Comparison of ENCODE assay signal across 18 mouse cellular contexts in the genomic region with DNA sequence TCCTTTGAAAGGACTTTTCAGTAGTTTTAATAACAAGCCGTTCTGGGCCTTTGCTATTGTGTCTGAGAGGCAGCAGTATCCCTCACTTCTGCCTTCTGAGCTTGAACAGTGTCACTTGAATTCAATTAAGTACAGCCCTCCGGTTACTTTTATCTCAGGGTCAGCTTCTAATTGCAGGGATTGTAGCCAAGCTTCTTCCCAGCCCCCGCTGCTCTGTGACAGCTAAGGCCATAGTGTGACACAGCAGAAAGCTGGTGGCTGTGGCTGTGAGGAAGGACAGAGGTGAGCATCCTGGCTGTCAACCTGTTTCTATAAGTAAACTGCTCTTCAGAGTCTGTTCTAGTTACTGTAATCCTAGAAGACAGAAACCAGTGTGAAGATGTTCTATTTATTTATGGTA.
DNase-seq lines count a peak whose midpoint lies in the region; TF ChIP-seq lines count a peak whose summit lies in the region.
"Had no signal": no experiment of that assay in that cellular context is flagged by ENCODE, and none has a peak within 500 bp of the region (broad histone marks: within the 10 kb centered on the region; RNA-seq: fewer than 3 reads in every experiment).

No protein-coding gene starts in this region.

- no peak overlapping the region for H3K27ac ChIP-seq in kidney, adult 2 months (ENCODE audit: insufficient read depth, low read depth, low read length)
- H3K27ac ChIP-seq: embryonic facial prominence, embryonic 12.5 days; heart, embryonic 10.5 days; layer of hippocampus, adult 2 months; midbrain, embryonic 12.5 days; stomach, postnatal 0 days had no signal

- TF ChIP-seq CTCF in kidney, adult 2 months (conservative IDR thresholded peaks at IDR 0.05; ENCODE audit: insufficient read depth, insufficient read length, low read depth, low read length), result no peak

- DNase-seq in embryo, embryonic 10.5 days (ENCODE audit: low spot score), result peak; percentile 39
- DNase-seq in embryo, embryonic 9.5 days (ENCODE audit: extremely low spot score), result no peak
- peak; percentile 2 for DNase-seq in kidney, postnatal 14 days
- DNase-seq in kidney, adult 2 months, result no peak
- DNase-seq in MN1 (ENCODE audit: low spot score), result peak; percentile 68
- peak; percentile 14 for DNase-seq in Muller cell, postnatal 12 days (ENCODE audit: inconsistent ontology term)
- no peak for DNase-seq in right cerebral cortex, postnatal 25 days
- DNase-seq: cerebellum, adult 8-10 months; heart, postnatal 4 days; liver, postnatal 0 days; lung, postnatal 14 days; thymus, adult 2 months; thymus, postnatal 4 days had no signal

- no peaks in the 10 kb centered on the region for H3K4me1 ChIP-seq in kidney, adult 2 months (ENCODE audit: control insufficient read depth, insufficient read depth, low read length)

- WGBS in kidney, adult 2 months, result 23% methylated on average over 3 of the region's 3 CpGs

- H3K36me3 ChIP-seq in kidney, adult 2 months (ENCODE audit: control insufficient read depth, insufficient read depth, low read length), result no peaks in the 10 kb centered on the region
- H3K36me3 ChIP-seq: embryonic facial prominence, embryonic 12.5 days; heart, embryonic 10.5 days; midbrain, embryonic 12.5 days had no signal

- no peaks in the 10 kb centered on the region for H3K27me3 ChIP-seq in kidney, adult 2 months (replicated peaks; ENCODE audit: control insufficient read depth, insufficient read depth, low read length)
- H3K27me3 ChIP-seq: embryonic facial prominence, embryonic 12.5 days had no signal

- H3K4me3 ChIP-seq in kidney, adult 2 months (ENCODE audit: insufficient read depth, low read depth, low read length), result no peak overlapping the region
- H3K4me3 ChIP-seq: embryonic facial prominence, embryonic 12.5 days; heart, embryonic 10.5 days; layer of hippocampus, adult 2 months; midbrain, embryonic 12.5 days had no signal

- TF ChIP-seq POLR2A in kidney, adult 2 months (IDR thresholded peaks at IDR 0.05; ENCODE audit: low read depth, low read length), result no peak

Comparison
In these comparisons a context has a peak if more than half of its experiments do, and no peak if none do; other contexts are left out.
1. DNase-seq: peak in embryo, embryonic 10.5 days (single experiment), kidney, postnatal 14 days (single experiment), MN1 (single experiment) and Muller cell, postnatal 12 days (single experiment); none in embryo, embryonic 9.5 days (single experiment), kidney, adult 2 months (single experiment) and right cerebral cortex, postnatal 25 days (single experiment).